In genomic region chr13:43304018-43304431, GRCm38 (mm10) we compare ENCODE assay signal across 8 mouse cellular contexts. TPM values are rescaled to one million over a fixed set of nuclear protein-coding genes. Genes with fewer than 3 reads are reported as not detected.
A peak's percentile ranks its signal among the peaks of the same experiment; 100 is the strongest.
DNase-seq lines count a peak whose midpoint lies in the region; ATAC-seq and TF ChIP-seq lines count a peak whose summit lies in the region.

TSS of gene Gfod1 (minus strand) at chr13:43304172.

- ATAC-seq in forebrain, embryonic 13.5 days: peak; percentile 94
- ATAC-seq in liver, postnatal 0 days: peak; percentile 96
- ATAC-seq in neural tube, embryonic 14.5 days (ENCODE audit: low read depth): peak; percentile 94

- peaks cover 45% of the 10 kb centered on the region for H3K27me3 ChIP-seq in CH12.LX (replicated peaks)
- peaks cover 31% of the 10 kb centered on the region for H3K27me3 ChIP-seq in forebrain, embryonic 13.5 days
- peaks cover 5% of the 10 kb centered on the region for H3K27me3 ChIP-seq in liver, postnatal 0 days (ENCODE audit: insufficient read depth, low read length)
- peaks cover 3% of the 10 kb centered on the region; the same call in 1 of the 2 replicates for H3K27me3 ChIP-seq in neural tube, embryonic 14.5 days (ENCODE audit: control insufficient read depth, insufficient read depth, low read length)

- peak; percentile 42; the same call in 1 of the 2 replicates for TF ChIP-seq POLR2A in CH12.LX (IDR thresholded peaks at IDR 0.05; ENCODE audit: low read depth, low read length)

- H3K9ac ChIP-seq in CH12.LX (ENCODE audit: insufficient read depth, low read depth): peak within 1 kb of the TSS; percentile 33; the same call in 1 of the 2 replicates
- H3K9ac ChIP-seq in forebrain, embryonic 13.5 days: peak within 1 kb of the TSS; percentile 87
- H3K9ac ChIP-seq in liver, postnatal 0 days (replicated peaks): peak within 1 kb of the TSS; percentile 69
- peak within 1 kb of the TSS; percentile 69 for H3K9ac ChIP-seq in neural tube, embryonic 14.5 days (replicated peaks; ENCODE audit: low read depth, low read length)

- H3K27ac ChIP-seq in CH12.LX (ENCODE audit: insufficient read depth, low read depth): no peak within 1 kb of the TSS
- H3K27ac ChIP-seq in forebrain, embryonic 13.5 days: peak within 1 kb of the TSS; percentile 89
- peak within 1 kb of the TSS; percentile 82 for H3K27ac ChIP-seq in liver, postnatal 0 days (ENCODE audit: low read depth)
- H3K27ac ChIP-seq in neural tube, embryonic 14.5 days (ENCODE audit: low read depth, low read length): peak within 1 kb of the TSS; percentile 82

- peak; percentile 11 for TF ChIP-seq RAD21 in CH12.LX (IDR thresholded peaks at IDR 0.05; ENCODE audit: low read depth, low read length)

- H3K4me1 ChIP-seq in CH12.LX (ENCODE audit: control insufficient read depth in 1 of 2, insufficient read depth in 2 of 2): peaks cover 8 to 32% of the 10 kb centered on the region in 2 experiments
- peaks cover 44% of the 10 kb centered on the region for H3K4me1 ChIP-seq in forebrain, embryonic 13.5 days
- H3K4me1 ChIP-seq in liver, postnatal 0 days (ENCODE audit: insufficient read depth): peaks cover 42% of the 10 kb centered on the region
- H3K4me1 ChIP-seq in neural tube, embryonic 14.5 days (ENCODE audit: control insufficient read depth, insufficient read depth, low read length): peaks cover 20% of the 10 kb centered on the region

- TF ChIP-seq CTCF in CH12.LX (conservative IDR thresholded peaks at IDR 0.05 in 1 of 2, IDR thresholded peaks at IDR 0.05 in 1 of 2; ENCODE audit: low read depth in 2 of 2, low read length in 2 of 2): peak in 1 of 2 experiments; percentile 31; a peak in 2 of 4 replicates
- TF ChIP-seq CTCF in liver, postnatal 0 days (IDR thresholded peaks at IDR 0.05; ENCODE audit: low read depth): peak; percentile 65

- dilution Hi-C loops in CH12.LX (cut with MboI; ENCODE audit: extremely low pct_ligation_motif_present, extremely low pct_unique_long_range_greater_than_20kb, low sequenced_read_pairs): no loop called here

- peak; percentile 88 for DNase-seq in CH12.LX (ENCODE audit: extremely low read depth)
- peak; percentile 81 for DNase-seq in c-Kit-positive CD71-positive TER-119-positive erythroid progenitor cells, embryonic 14.5 days (ENCODE audit: low spot score)
- DNase-seq in heart, postnatal 10 days: peak; percentile 97 to 98
- peak; percentile 82 for DNase-seq in large intestine, adult 2 months (ENCODE audit: low read depth, low spot score)
- peak; percentile 97 for DNase-seq in liver, postnatal 0 days
- peak; percentile 90 for DNase-seq in testis, postnatal 10 days (ENCODE audit: low spot score)

- H3K9me3 ChIP-seq in CH12.LX (replicated peaks; ENCODE audit: low read length): peaks cover 2% of the 10 kb centered on the region
- peaks cover 5% of the 10 kb centered on the region; the same call in 1 of the 2 replicates for H3K9me3 ChIP-seq in forebrain, embryonic 13.5 days (replicated peaks)
- H3K9me3 ChIP-seq in liver, postnatal 0 days (ENCODE audit: low read length): no peaks in the 10 kb centered on the region
- H3K9me3 ChIP-seq in neural tube, embryonic 14.5 days (ENCODE audit: control insufficient read depth, low read length): no peaks in the 10 kb centered on the region

- H3K36me3 ChIP-seq in CH12.LX (replicated peaks in 1 of 2; ENCODE audit: control insufficient read depth in 1 of 2, insufficient read depth in 1 of 2, low read length in 1 of 2): no peaks in the 10 kb centered on the region
- H3K36me3 ChIP-seq in forebrain, embryonic 13.5 days (ENCODE audit: poor library complexity, severe bottlenecking): no peaks in the 10 kb centered on the region
- H3K36me3 ChIP-seq in liver, postnatal 0 days (replicated peaks; ENCODE audit: insufficient read depth, low read length): no peaks in the 10 kb centered on the region
- no peaks in the 10 kb centered on the region for H3K36me3 ChIP-seq in neural tube, embryonic 14.5 days (ENCODE audit: control insufficient read depth, insufficient read depth, low read length)

- H3K79me2 ChIP-seq in CH12.LX (replicated peaks; ENCODE audit: control insufficient read depth, extremely low read depth, insufficient read depth, poor library complexity, severe bottlenecking): no peaks in the 10 kb centered on the region

- TF ChIP-seq EP300 in CH12.LX (IDR thresholded peaks at IDR 0.05; ENCODE audit: low read length): no peak
- TF ChIP-seq EP300 in liver, postnatal 0 days (IDR thresholded peaks at IDR 0.05; ENCODE audit: low read depth): no peak

- WGBS in forebrain, embryonic 13.5 days: under 1% methylated on average over 51 of the region's 53 CpGs
- 1% methylated on average over 46 of the region's 53 CpGs for WGBS in large intestine, adult 2 months
- 1% methylated on average over 37 of the region's 53 CpGs for WGBS in liver, postnatal 0 days (ENCODE audit: insufficient replicate concordance)
- 0% methylated on average over 48 of the region's 53 CpGs for WGBS in neural tube, embryonic 14.5 days

- in situ Hi-C loops in CH12.LX (cut with MboI; ENCODE audit: low pct_ligation_motif_present, low pct_unique_long_range_greater_than_20kb, low sequenced_read_pairs): no loop called here

- H3K4me2 ChIP-seq in CH12.LX (ENCODE audit: insufficient read depth, low read depth, poor library complexity, severe bottlenecking): peak within 1 kb of the TSS; percentile 85
- peak within 1 kb of the TSS; percentile 98 for H3K4me2 ChIP-seq in forebrain, embryonic 13.5 days
- peak within 1 kb of the TSS; percentile 99 for H3K4me2 ChIP-seq in liver, postnatal 0 days (ENCODE audit: low read depth, low read length)
- H3K4me2 ChIP-seq in neural tube, embryonic 14.5 days (ENCODE audit: low read depth, low read length): peak within 1 kb of the TSS; percentile 75

- intact Hi-C loops in heart, postnatal 10 days (cut with DNase I): loop anchor here (5.0 kb wide), 1 partner anchor 63 kb away; the partner anchor contains the start of gene Sirt5

- peak within 1 kb of the TSS; percentile 32 to 53 (median 51) for H3K4me3 ChIP-seq in CH12.LX (replicated peaks in 1 of 3; ENCODE audit: low read depth in 2 of 3, low read length in 2 of 3, poor library complexity in 1 of 3)
- peak within 1 kb of the TSS; percentile 76 for H3K4me3 ChIP-seq in forebrain, embryonic 13.5 days
- H3K4me3 ChIP-seq in liver, postnatal 0 days (ENCODE audit: low read depth, low read length): peak within 1 kb of the TSS; percentile 76
- H3K4me3 ChIP-seq in neural tube, embryonic 14.5 days (ENCODE audit: low read depth, low read length): peak within 1 kb of the TSS; percentile 85

TF ChIP-seq in CH12.LX, 34 proteins besides CTCF, POLR2A, EP300 and RAD21 (continues in another document):
- no peak for TF ChIP-seq BHLHE40 (IDR thresholded peaks at IDR 0.05; ENCODE audit: low read depth, low read length)
- TF ChIP-seq ZC3H11A (IDR thresholded peaks at IDR 0.05; ENCODE audit: low read depth, low read length): no peak
- TF ChIP-seq SIN3A (IDR thresholded peaks at IDR 0.05; ENCODE audit: low read length): no peak
- peak; percentile 50; the same call in 1 of the 2 replicates for TF ChIP-seq ELF1 (IDR thresholded peaks at IDR 0.05; ENCODE audit: low read depth, low read length)
- TF ChIP-seq CHD2 (IDR thresholded peaks at IDR 0.05; ENCODE audit: low read length): no peak
- no peak for TF ChIP-seq POLR2AphosphoS2 (IDR thresholded peaks at IDR 0.05; ENCODE audit: low read depth, low read length)
- no peak for TF ChIP-seq RCOR1 (conservative IDR thresholded peaks at IDR 0.05; ENCODE audit: low read depth, low read length)
- no peak for TF ChIP-seq ZNF384 (IDR thresholded peaks at IDR 0.05; ENCODE audit: low read depth, low read length)
- 0 out of 2 replicates have a peak, but pooled peaks have one; percentile 13 for TF ChIP-seq HCFC1 (IDR thresholded peaks at IDR 0.05; ENCODE audit: low read depth, low read length)
- TF ChIP-seq MEF2A (IDR thresholded peaks at IDR 0.05; ENCODE audit: borderline replicate concordance, low read depth, low read length): no peak
- peak; percentile 55; the same call in 1 of the 2 replicates for TF ChIP-seq MAZ (IDR thresholded peaks at IDR 0.05; ENCODE audit: low read depth, low read length)
- TF ChIP-seq NRF1 (IDR thresholded peaks at IDR 0.05; ENCODE audit: low read depth, low read length): 0 out of 2 replicates have a peak, but pooled peaks have one; percentile 14
- TF ChIP-seq CHD1 (IDR thresholded peaks at IDR 0.05; ENCODE audit: low read depth, low read length): no peak
- TF ChIP-seq USF1 (IDR thresholded peaks at IDR 0.05; ENCODE audit: low read depth, low read length): no peak
- TF ChIP-seq ZKSCAN1 (IDR thresholded peaks at IDR 0.05; ENCODE audit: borderline replicate concordance, low read depth, low read length): no peak
- TF ChIP-seq GABPA (IDR thresholded peaks at IDR 0.05; ENCODE audit: insufficient replicate concordance, low read depth, low read length): no peak
- no peak for TF ChIP-seq ZMIZ1 (IDR thresholded peaks at IDR 0.05; ENCODE audit: low read depth, low read length)
- peak; percentile 84 for TF ChIP-seq UBTF (IDR thresholded peaks at IDR 0.05; ENCODE audit: low read depth, low read length)
- TF ChIP-seq MXI1 (IDR thresholded peaks at IDR 0.05; ENCODE audit: low read depth, low read length): no peak
- TF ChIP-seq SMC3 (IDR thresholded peaks at IDR 0.05; ENCODE audit: low read depth, low read length): peak; percentile 2; the same call in 1 of the 2 replicates
- no peak for TF ChIP-seq JUN (IDR thresholded peaks at IDR 0.05; ENCODE audit: insufficient read depth, low read depth, low read length)
- TF ChIP-seq IRF4 (IDR thresholded peaks at IDR 0.05; ENCODE audit: low read depth, low read length): no peak
- TF ChIP-seq NELFE (IDR thresholded peaks at IDR 0.05; ENCODE audit: low read depth, low read length): no peak
- TF ChIP-seq MAFK (IDR thresholded peaks at IDR 0.05; ENCODE audit: insufficient replicate concordance, low read length): no peak
- TF ChIP-seq TCF12 (IDR thresholded peaks at IDR 0.05; ENCODE audit: low read depth, low read length): no peak
- TF ChIP-seq KAT2A (IDR thresholded peaks at IDR 0.05; ENCODE audit: insufficient replicate concordance, low read length): no peak
- no peak for TF ChIP-seq MAX (IDR thresholded peaks at IDR 0.05; ENCODE audit: low read length)
- TF ChIP-seq USF2 (conservative IDR thresholded peaks at IDR 0.05; ENCODE audit: low read depth, low read length): no peak

RNA-seq across cellular contexts. Expression of gene Gfod1, which starts in this region (rescaled TPM):
- total RNA-seq in CH12.LX (2012; rRNA removed): 0.30 and 0.46 TPM in 2 replicates
- 0.12 and 0.70 TPM in 2 replicates for total RNA-seq in CH12.LX (2014; rRNA removed)
- 0.36 and 0.49 TPM in 2 replicates for polyA plus RNA-seq in CH12.LX (2012; ENCODE audit: insufficient read length, low read depth)
- polyA plus RNA-seq in forebrain, embryonic 13.5 days (2015; fragmentation: Nextera tagmentation; extraction: Ambion mirVana): 1.2 and 1.3 TPM in 2 replicates
- 10 to 100 TPM; 28.8 to 34.0 TPM for total RNA-seq in heart, postnatal 10 days (2021)
- 1.2 and 2.5 TPM in 2 replicates for polyA plus RNA-seq in large intestine, adult 2 months (2012; rRNA removed)
- polyA plus RNA-seq in liver, postnatal 0 days (2015; fragmentation: Nextera tagmentation; extraction: Ambion mirVana): 0.58 and 0.81 TPM in 2 replicates
- polyA plus RNA-seq in neural tube, embryonic 14.5 days (2014; fragmentation: Nextera tagmentation; extraction: Ambion mirVana): 3.8 and 3.9 TPM in 2 replicates

Comparison
In these comparisons a context has a peak if more than half of its experiments do, and no peak if none do; other contexts are left out.
1. RNA of gene Gfod1 (total RNA-seq): 28.8 to 34.0 TPM in heart, postnatal 10 days; 0.12 to 0.70 TPM in CH12.LX; every median in the first group is over 10 times any median in the second.
2. Peak in DNase-seq, H3K4me3 ChIP-seq, H3K9ac ChIP-seq and H3K4me2 ChIP-seq in CH12.LX; RNA of the gene not detected or under 1 TPM.
3. Peak in DNase-seq, ATAC-seq, H3K4me3 ChIP-seq, H3K27ac ChIP-seq, H3K9ac ChIP-seq and H3K4me2 ChIP-seq in liver, postnatal 0 days; RNA of the gene not detected or under 1 TPM.
4. H3K9ac ChIP-seq: peak in every context shown above with its lines; median percentile 87 in forebrain, embryonic 13.5 days; 69 in liver, postnatal 0 days; 69 in neural tube, embryonic 14.5 days; 33 in CH12.LX.
5. Peak in every context shown above with its lines, with median percentiles within 50 percentile points of each other: DNase-seq, H3K4me2 ChIP-seq, H3K4me3 ChIP-seq and ATAC-seq.